ENCODE assay signal across 13 mouse cellular contexts in genomic region chr6:114461536-114461935, GRCm38 (mm10).
DNase-seq lines count a peak whose midpoint lies in the region; ATAC-seq and TF ChIP-seq lines count a peak whose summit lies in the region.
"Had no signal": no experiment of that assay in that cellular context is flagged by ENCODE, and none has a peak within 500 bp of the region (broad histone marks: within the 10 kb centered on the region; RNA-seq: fewer than 3 reads in every experiment).

No protein-coding gene starts in this region.

- H3K4me3 ChIP-seq in layer of hippocampus, adult 2 months: no peak overlapping the region
- H3K4me3 ChIP-seq: embryonic facial prominence, embryonic 15.5 days; hindbrain, embryonic 13.5 days; neural tube, embryonic 13.5 days had no signal

- no peak overlapping the region for H3K27ac ChIP-seq in layer of hippocampus, adult 2 months
- H3K27ac ChIP-seq: embryonic facial prominence, embryonic 15.5 days; hindbrain, embryonic 13.5 days; macrophage; neural tube, embryonic 13.5 days had no signal

- ATAC-seq in CD4-positive, CD25-positive, alpha-beta regulatory T cell, adult 4 months: no peak
- no peak for ATAC-seq in Patski
- no peak for ATAC-seq in cerebellum, adult (ENCODE audit: insufficient number of reproducible peaks, low FRiP score, low TSS enrichment)

- POLR2A ChIA-PET in Patski (lab: Charles Lee): no interaction called here

- H3K27me3 ChIP-seq in Patski: no peaks in the 10 kb centered on the region
- H3K27me3 ChIP-seq: hindbrain, embryonic 13.5 days; neural tube, embryonic 13.5 days had no signal

- CTCF ChIA-PET in Patski (lab: Charles Lee): no interaction called here

- TF ChIP-seq CTCF in layer of hippocampus, adult 2 months (conservative IDR thresholded peaks at IDR 0.05): peak; percentile 75
- TF ChIP-seq CTCF in Patski (IDR thresholded peaks at IDR 0.05): peak; percentile 50

- DNase-seq in CD4-positive, CD25-positive, alpha-beta regulatory T cell, adult 2 months (ENCODE audit: low read depth, low spot score): peak; percentile 46
- DNase-seq in layer of hippocampus, adult 2 months (ENCODE audit: low spot score in 2 of 2): no peak
- DNase-seq in layer of hippocampus, adult 9-11 months: no peak
- no peak for DNase-seq in Patski (ENCODE audit: low read depth, low spot score)
- peak; percentile 33 for DNase-seq in naive thymus-derived CD4-positive, alpha-beta T cell, adult 2 months (ENCODE audit: low read depth)
- no peak for DNase-seq in right cerebral cortex, postnatal 14 days
- DNase-seq: gastrocnemius, postnatal 25 days had no signal

- in situ Hi-C loops in Patski (cut with MboI; ENCODE audit: low pct_unique_long_range_greater_than_20kb): loop anchor here (5.0 kb wide), 1 partner anchor 231 kb away; no protein-coding TSS in a partner anchor

Comparison
In these comparisons a context has a peak if more than half of its experiments do, and no peak if none do; other contexts are left out.
1. DNase-seq: peak in CD4-positive, CD25-positive, alpha-beta regulatory T cell, adult 2 months (single experiment) and naive thymus-derived CD4-positive, alpha-beta T cell, adult 2 months (single experiment); none in layer of hippocampus, adult 2 months (0 of 2), layer of hippocampus, adult 9-11 months (single experiment), Patski (single experiment) and right cerebral cortex, postnatal 14 days (single experiment).